Mouse (Mus musculus): ENCODE data around the gene Srl. TPM values are rescaled to one million over a fixed set of nuclear protein-coding genes. Genes with fewer than 3 reads are reported as not detected.
"Not testable (repeated sequence)": the region's sequence is repeated elsewhere in the genome, so short reads cannot be mapped to it uniquely, and the experiment has no call there.

The Srl gene
- 18.2 and 19.2 TPM in 2 replicates for polyA plus RNA-seq (2015; fragmentation: Nextera tagmentation; extraction: Ambion mirVana)

- peaks cover 5% of the 10 kb centered on the region; the same call in 1 of the 2 replicates for H3K4me1 ChIP-seq (ENCODE audit: insufficient read depth, low read length)
- H3K27me3 ChIP-seq (ENCODE audit: insufficient read depth, low read length), result no peaks in the 10 kb centered on the region
- peak within 1 kb of the TSS; percentile 54 for H3K4me2 ChIP-seq (replicated peaks; ENCODE audit: low read depth, low read length)
- under 1% methylated on average over 43 of the region's 43 CpGs for WGBS
- H3K9me3 ChIP-seq (ENCODE audit: low read length), result no peaks in the 10 kb centered on the region
- peak; percentile 98 for ATAC-seq (ENCODE audit: low FRiP score, low TSS enrichment)
- peak within 1 kb of the TSS; percentile 62 for H3K9ac ChIP-seq (replicated peaks; ENCODE audit: low read length)
- H3K4me3 ChIP-seq (ENCODE audit: low read length), result peak within 1 kb of the TSS; percentile 53
- H3K27ac ChIP-seq (ENCODE audit: low read length), result no peak within 1 kb of the TSS
- peaks cover 21% of the 10 kb centered on the region; the same call in 1 of the 2 replicates for H3K36me3 ChIP-seq (ENCODE audit: insufficient read depth, low read length)
These were observed at the start of gene Srl for GRCm38 (mm10) chr16:4541501-4542198. Gene Srl, minus strand, starts transcription at chr16:4541816.

GRCm38 (mm10) chr16:4590236-4590635, 48.6 kb upstream of the Srl start:
- Histone ChIP-seq H3K9ac (replicated peaks; ENCODE audit: low read length) (no peak overlapping the region), H3K9me3 (ENCODE audit: low read length) (no peaks in the 10 kb centered on the region), H3K4me2 (replicated peaks; ENCODE audit: low read depth, low read length) (no peak overlapping the region), H3K4me1 (ENCODE audit: insufficient read depth, low read length) (peaks cover 33% of the 10 kb centered on the region), H3K27me3 (ENCODE audit: insufficient read depth, low read length) (no peaks in the 10 kb centered on the region), H3K4me3 (ENCODE audit: low read length) (no peak overlapping the region), H3K36me3 (ENCODE audit: insufficient read depth, low read length) (peaks cover 10% of the 10 kb centered on the region), H3K27ac (ENCODE audit: low read length) (no peak overlapping the region)
- WGBS, result 95% methylated on average over 9 of the region's 9 CpGs
- no peak for ATAC-seq (ENCODE audit: low FRiP score, low TSS enrichment)

- H3K27me3 ChIP-seq (ENCODE audit: insufficient read depth, low read length), result no peaks in the 10 kb centered on the region
- peak overlapping the region; percentile 37; the same call in 1 of the 2 replicates for H3K9ac ChIP-seq (replicated peaks; ENCODE audit: low read length)
- peaks cover 22% of the 10 kb centered on the region for H3K4me1 ChIP-seq (ENCODE audit: insufficient read depth, low read length)
- no peak overlapping the region for H3K4me3 ChIP-seq (ENCODE audit: low read length)
- H3K27ac ChIP-seq (ENCODE audit: low read length), result peak overlapping the region; percentile 96
- 58% methylated on average over 5 of the region's 5 CpGs for WGBS
- H3K9me3 ChIP-seq (ENCODE audit: low read length), result no peaks in the 10 kb centered on the region
- H3K4me2 ChIP-seq (replicated peaks; ENCODE audit: low read depth, low read length), result peak overlapping the region; percentile 63
- no peak for ATAC-seq (ENCODE audit: low FRiP score, low TSS enrichment)
- peaks cover 10% of the 10 kb centered on the region for H3K36me3 ChIP-seq (ENCODE audit: insufficient read depth, low read length)
These were observed 46.0 kb upstream of the Srl start for GRCm38 (mm10) chr16:4587516-4588210.

GRCm38 (mm10) chr16:4586531-4587123, 45.0 kb upstream of the Srl start:
- Histone ChIP-seq H3K27ac (ENCODE audit: low read length) (peak overlapping the region; percentile 96), H3K9ac (replicated peaks; ENCODE audit: low read length) (peak overlapping the region; percentile 70), H3K4me3 (ENCODE audit: low read length) (peak overlapping the region; percentile 50), H3K4me2 (replicated peaks; ENCODE audit: low read depth, low read length) (peak overlapping the region; percentile 63), H3K9me3 (ENCODE audit: low read length) (no peaks in the 10 kb centered on the region), H3K27me3 (ENCODE audit: insufficient read depth, low read length) (no peaks in the 10 kb centered on the region), H3K36me3 (ENCODE audit: insufficient read depth, low read length) (peaks cover 7% of the 10 kb centered on the region), H3K4me1 (ENCODE audit: insufficient read depth, low read length) (peaks cover 15% of the 10 kb centered on the region)
- ATAC-seq (ENCODE audit: low FRiP score, low TSS enrichment), result peak; percentile 99
- under 1% methylated on average over 43 of the region's 43 CpGs for WGBS

GRCm38 (mm10) chr16:4585642-4586530, 44.3 kb upstream of the Srl start:
- Histone ChIP-seq H3K27ac (ENCODE audit: low read length) (peak overlapping the region; percentile 96), H3K4me2 (replicated peaks; ENCODE audit: low read depth, low read length) (peak overlapping the region; percentile 63), H3K4me1 (ENCODE audit: insufficient read depth, low read length) (peaks cover 15% of the 10 kb centered on the region), H3K9me3 (ENCODE audit: low read length) (no peaks in the 10 kb centered on the region), H3K36me3 (ENCODE audit: insufficient read depth, low read length) (peaks cover 7% of the 10 kb centered on the region), H3K4me3 (ENCODE audit: low read length) (peak overlapping the region; percentile 50), H3K27me3 (ENCODE audit: insufficient read depth, low read length) (no peaks in the 10 kb centered on the region), H3K9ac (replicated peaks; ENCODE audit: low read length) (peak overlapping the region; percentile 70)
- 7% methylated on average over 14 of the region's 14 CpGs for WGBS
- ATAC-seq (ENCODE audit: low FRiP score, low TSS enrichment), result peak; percentile 52

- 71% methylated on average over 5 of the region's 5 CpGs for WGBS
- no peak overlapping the region for H3K27ac ChIP-seq (ENCODE audit: low read length)
- H3K9me3 ChIP-seq (ENCODE audit: low read length), result no peaks in the 10 kb centered on the region
- peaks cover 15% of the 10 kb centered on the region for H3K4me1 ChIP-seq (ENCODE audit: insufficient read depth, low read length)
- no peak overlapping the region for H3K4me2 ChIP-seq (replicated peaks; ENCODE audit: low read depth, low read length)
- ATAC-seq (ENCODE audit: low FRiP score, low TSS enrichment), result no peak
- no peak overlapping the region for H3K9ac ChIP-seq (replicated peaks; ENCODE audit: low read length)
- no peaks in the 10 kb centered on the region for H3K36me3 ChIP-seq (ENCODE audit: insufficient read depth, low read length)
- H3K27me3 ChIP-seq (ENCODE audit: insufficient read depth, low read length), result no peaks in the 10 kb centered on the region
- no peak overlapping the region for H3K4me3 ChIP-seq (ENCODE audit: low read length)
These were observed 42.8 kb upstream of the Srl start for GRCm38 (mm10) chr16:4584438-4584837.

- WGBS, result 76% methylated on average over 3 of the region's 3 CpGs
These were observed 42.2 kb upstream of the Srl start for GRCm38 (mm10) chr16:4583807-4584206.

GRCm38 (mm10) chr16:4581179-4581578, 39.6 kb upstream of the Srl start:
- H3K27ac ChIP-seq (ENCODE audit: low read length); ATAC-seq (ENCODE audit: low FRiP score, low TSS enrichment); H3K4me1 ChIP-seq (ENCODE audit: insufficient read depth, low read length); H3K4me3 ChIP-seq (ENCODE audit: low read length); H3K36me3 ChIP-seq (ENCODE audit: insufficient read depth, low read length); H3K27me3 ChIP-seq (ENCODE audit: insufficient read depth, low read length); H3K9me3 ChIP-seq (ENCODE audit: low read length); H3K4me2 ChIP-seq (replicated peaks; ENCODE audit: low read depth, low read length); H3K9ac ChIP-seq (replicated peaks; ENCODE audit: low read length): not testable (repeated sequence)
- WGBS, result 92% methylated on average over 3 of the region's 4 CpGs

More at GRCm38 (mm10) chr16:4583807-4584206, 42.2 kb upstream of the Srl start:
- no peaks in the 10 kb centered on the region for H3K27me3 ChIP-seq (ENCODE audit: insufficient read depth, low read length)
- H3K4me2 ChIP-seq (replicated peaks; ENCODE audit: low read depth, low read length), result no peak overlapping the region
- H3K36me3 ChIP-seq (ENCODE audit: insufficient read depth, low read length), result no peaks in the 10 kb centered on the region
- no peak for ATAC-seq (ENCODE audit: low FRiP score, low TSS enrichment)
- H3K9me3 ChIP-seq (ENCODE audit: low read length), result no peaks in the 10 kb centered on the region
- peaks cover 15% of the 10 kb centered on the region for H3K4me1 ChIP-seq (ENCODE audit: insufficient read depth, low read length)
- no peak overlapping the region for H3K9ac ChIP-seq (replicated peaks; ENCODE audit: low read length)
- no peak overlapping the region for H3K27ac ChIP-seq (ENCODE audit: low read length)
- H3K4me3 ChIP-seq (ENCODE audit: low read length), result no peak overlapping the region

GRCm38 (mm10) chr16:4578630-4579029, 37.0 kb upstream of the Srl start:
- H3K36me3 ChIP-seq (ENCODE audit: insufficient read depth, low read length), result no peaks in the 10 kb centered on the region
- H3K27me3 ChIP-seq (ENCODE audit: insufficient read depth, low read length), result no peaks in the 10 kb centered on the region
- no peaks in the 10 kb centered on the region for H3K4me1 ChIP-seq (ENCODE audit: insufficient read depth, low read length)
- H3K9me3 ChIP-seq (ENCODE audit: low read length), result no peaks in the 10 kb centered on the region
- no peak overlapping the region for H3K9ac ChIP-seq (replicated peaks; ENCODE audit: low read length)
- H3K4me2 ChIP-seq (replicated peaks; ENCODE audit: low read depth, low read length), result no peak overlapping the region
- H3K27ac ChIP-seq (ENCODE audit: low read length), result no peak overlapping the region
- ATAC-seq (ENCODE audit: low FRiP score, low TSS enrichment), result no peak
- 39% methylated on average over 7 of the region's 7 CpGs for WGBS
- H3K4me3 ChIP-seq (ENCODE audit: low read length), result no peak overlapping the region
